Mouse (Mus musculus) forebrain, embryonic 10.5 days (tissue): ENCODE measurements around the gene 2900011O08Rik. TPM values are rescaled to one million over a fixed set of nuclear protein-coding genes. Genes with fewer than 3 reads are reported as not detected.

Source experiments
- DNase-seq: peaks from one replicate; pipeline ENCODE4 v3.0.0-alpha.2; 2017; ENCODE audit warnings: low spot score; ENCODE audit errors: extremely low spot score
- H3K27ac ChIP-seq: fragments of 300-500 bp; sonication (generic); 2 replicates; pipeline ENCODE4 v1.5.1; 2016; ENCODE audit warnings: mild to moderate bottlenecking
- H3K27me3 ChIP-seq: fragments of 300-500 bp; sonication (generic); 2 replicates; pipeline ENCODE4 v1.6.1; 2016; ENCODE audit warnings: mild to moderate bottlenecking; ENCODE audit not compliant: poor library complexity, severe bottlenecking
- H3K36me3 ChIP-seq: fragments of 300-500 bp; sonication (generic); replicated peaks from 2 replicates; pipeline ENCODE4 v1.6.1; 2016; ENCODE audit warnings: mild to moderate bottlenecking, moderate library complexity
- H3K4me1 ChIP-seq: fragments of 300-500 bp; sonication (generic); 2 replicates; pipeline ENCODE4 v1.6.1; 2016
- H3K4me3 ChIP-seq: fragments of 300-500 bp; sonication (generic); 2 replicates; pipeline ENCODE4 v1.5.1; 2016; ENCODE audit warnings: mild to moderate bottlenecking, moderate library complexity
- H3K9me3 ChIP-seq: fragments of 300-500 bp; sonication (generic); 2 replicates; pipeline ENCODE4 v1.6.1; 2016; ENCODE audit warnings: mild to moderate bottlenecking, moderate library complexity
- WGBS: fragments of 180-500 bp; shearing (Covaris S2); methylation state at CpG from one replicate; pipeline ENCODE4 v1.1.7; 2016; 5-methylcytosine and 5-hydroxymethylcytosine counted together
- polyA plus RNA-seq: library from polyadenylated mRNA; unstranded; fragments of >200 nt; fragmentation: Nextera tagmentation; extraction: Ambion mirVana; gene quantifications from 2 replicates; pipeline ENCODE4 v1.2.1, GENCODE M21; 2016

The 2900011O08Rik gene
- polyA plus RNA-seq, 1 experiment from 2014 or later, result 15.0 TPM

DNA sequence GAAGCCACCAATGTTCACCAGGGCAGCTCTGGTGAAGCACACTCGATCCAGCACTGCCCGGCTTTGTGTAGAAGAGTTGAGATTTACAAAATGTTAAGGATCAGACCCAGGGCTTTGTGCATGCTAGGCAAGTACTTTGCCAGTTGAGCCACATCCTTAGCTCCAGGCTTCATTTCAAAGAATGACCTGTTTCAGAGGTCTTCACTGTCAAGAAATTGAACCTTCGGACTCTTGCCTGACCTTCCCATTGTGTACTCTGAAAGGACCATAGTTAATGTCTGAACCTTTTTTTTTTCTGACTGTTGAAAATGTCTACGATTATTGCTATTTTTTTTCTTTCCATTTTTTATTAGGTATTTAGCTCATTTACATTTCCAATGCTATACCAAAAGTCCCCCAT, 23.6 kb downstream of the 2900011O08Rik start:
- Histone ChIP-seq H3K4me1 (no peaks in the 10 kb centered on the region), H3K36me3 (no peaks in the 10 kb centered on the region), H3K27me3 (no peaks in the 10 kb centered on the region), H3K27ac (no peak overlapping the region), H3K4me3 (no peak overlapping the region), H3K9me3 (no peaks in the 10 kb centered on the region)
- WGBS, result 91% methylated on average over 4 of the region's 4 CpGs
- DNase-seq, result no peak

DNA sequence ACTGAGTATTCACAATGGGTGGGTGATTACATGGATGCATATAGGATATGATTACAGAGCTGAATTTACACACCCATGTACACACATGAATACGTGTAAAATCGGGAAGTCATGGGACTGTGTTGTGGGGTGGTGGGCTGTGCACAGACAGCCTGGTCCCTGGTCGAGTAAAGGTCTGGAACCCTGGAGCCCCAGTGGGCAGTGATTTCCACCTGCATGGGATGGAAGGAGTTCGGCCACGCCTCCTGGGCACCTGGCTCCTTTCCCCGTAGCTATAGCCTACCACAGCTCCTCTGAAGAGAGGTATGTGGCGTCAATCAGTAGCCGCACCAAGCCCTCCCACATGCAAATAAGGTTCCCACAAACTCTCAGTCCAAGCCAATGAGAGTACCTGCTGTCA, 30.9 kb downstream of the 2900011O08Rik start:
- Histone ChIP-seq H3K27me3 (no peaks in the 10 kb centered on the region), H3K27ac (no peak overlapping the region), H3K4me1 (no peaks in the 10 kb centered on the region), H3K4me3 (no peak overlapping the region), H3K9me3 (no peaks in the 10 kb centered on the region), H3K36me3 (no peaks in the 10 kb centered on the region)
- DNase-seq, result no peak
- WGBS, result 86% methylated on average over 8 of the region's 8 CpGs

DNA sequence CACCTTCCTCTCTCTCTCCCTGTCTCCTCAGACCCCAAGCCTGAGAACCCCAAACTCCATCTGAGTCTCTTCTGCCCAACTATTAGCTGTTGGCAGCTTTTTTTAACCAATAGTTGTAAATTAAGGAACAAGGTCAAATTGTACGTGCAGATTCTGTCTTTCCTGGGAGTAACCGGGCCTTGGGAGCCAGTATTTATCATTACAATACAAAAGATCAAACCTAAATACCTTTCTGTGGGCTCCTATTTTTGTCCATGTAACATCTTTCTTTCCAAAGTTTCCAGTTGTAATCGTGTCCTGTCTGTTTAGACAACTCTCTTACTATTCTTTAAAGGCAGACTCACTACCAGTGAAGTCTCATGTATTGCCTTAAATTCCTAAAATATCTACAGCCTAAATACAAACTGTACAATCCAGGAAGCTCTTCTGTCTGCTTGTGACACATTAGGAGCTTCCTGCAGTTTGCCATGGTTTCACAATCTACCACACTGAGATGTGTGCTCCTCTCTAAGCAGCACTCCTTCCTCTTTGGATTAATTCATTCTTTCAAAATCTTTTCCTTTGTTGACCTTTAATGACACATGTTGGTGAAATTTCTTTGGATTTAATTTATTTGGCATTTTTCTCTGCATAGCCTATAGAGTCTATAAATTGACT, 34.9 kb downstream of the 2900011O08Rik start:
- DNase-seq, result no peak
- no peak overlapping the region for H3K4me3 ChIP-seq
- WGBS, result 89% methylated on average over 3 of the region's 3 CpGs
- no peaks in the 10 kb centered on the region for H3K9me3 ChIP-seq
- H3K36me3 ChIP-seq, result no peaks in the 10 kb centered on the region
- peaks cover 16% of the 10 kb centered on the region for H3K4me1 ChIP-seq
- no peak overlapping the region for H3K27ac ChIP-seq
- no peaks in the 10 kb centered on the region for H3K27me3 ChIP-seq

DNA sequence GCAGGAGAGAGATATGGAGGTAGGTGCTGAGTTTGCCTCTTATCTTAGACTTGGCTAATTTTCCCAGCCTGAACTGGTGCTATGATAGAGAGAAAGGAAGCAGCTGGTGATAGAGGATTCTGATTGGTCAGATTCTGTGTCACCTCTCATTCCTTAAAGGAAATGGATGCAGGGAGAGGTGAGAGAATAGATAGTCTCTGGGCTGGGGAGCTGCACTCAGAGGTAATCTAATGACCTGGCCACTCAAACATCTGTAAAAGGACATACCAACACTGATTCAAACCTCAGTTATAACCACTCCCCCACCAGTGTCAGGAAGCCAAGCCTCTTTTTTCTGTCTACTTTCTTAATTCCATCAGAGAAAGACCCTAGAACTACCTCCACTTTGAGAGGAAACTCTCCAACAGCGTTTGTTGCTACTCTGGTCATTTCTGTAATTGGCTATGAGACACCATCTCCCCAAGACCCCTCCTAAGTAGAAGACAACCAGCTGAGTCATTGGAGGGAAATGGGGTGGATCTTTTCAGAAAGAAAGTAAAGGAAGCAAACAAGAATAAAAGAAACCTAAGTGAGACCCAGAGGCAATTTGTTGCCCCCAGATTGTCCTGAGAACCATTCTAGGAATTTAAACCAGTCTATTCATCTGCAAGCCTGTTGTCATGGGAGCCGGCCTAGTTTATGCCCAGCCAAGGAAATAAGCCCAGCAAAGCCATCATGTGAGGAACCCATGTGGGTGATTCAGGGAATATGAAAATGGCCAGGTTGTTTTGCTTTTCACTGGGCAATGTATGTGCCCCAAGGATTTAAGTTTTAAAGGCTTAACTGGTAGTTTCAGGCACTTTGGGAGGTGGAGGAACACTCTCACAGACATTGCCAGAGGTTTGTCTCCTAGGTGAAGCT, 38.9 kb downstream of the 2900011O08Rik start:
- no peak for DNase-seq
- 53% methylated on average over 2 of the region's 2 CpGs for WGBS
- H3K4me3 ChIP-seq, result no peak overlapping the region

DNA sequence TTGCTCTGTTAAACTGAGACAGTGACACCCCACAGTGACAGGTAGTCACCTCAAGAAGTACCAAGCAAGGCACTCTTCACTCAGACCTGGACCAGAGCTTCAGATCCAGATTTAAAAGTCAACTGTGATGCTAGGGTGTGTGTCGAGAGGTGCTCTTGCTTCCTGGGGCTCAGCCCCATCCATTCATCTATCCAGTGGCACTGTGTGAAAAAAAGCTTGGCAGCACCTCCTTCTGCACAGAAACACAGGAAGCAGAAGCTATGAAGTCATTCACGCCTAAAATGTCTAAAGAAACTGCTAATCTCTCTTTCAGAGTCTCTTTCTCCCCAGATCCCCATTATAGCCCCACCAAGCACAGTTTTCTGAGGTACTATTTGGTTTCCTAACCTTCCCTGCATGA, 42.7 kb downstream of the 2900011O08Rik start:
- Histone ChIP-seq H3K36me3 (no peaks in the 10 kb centered on the region), H3K9me3 (no peaks in the 10 kb centered on the region), H3K27ac (no peak overlapping the region), H3K4me1 (peaks cover 26% of the 10 kb centered on the region), H3K4me3 (no peak overlapping the region), H3K27me3 (no peaks in the 10 kb centered on the region)
- no peak for DNase-seq
- 83% methylated on average over 2 of the region's 2 CpGs for WGBS

More for the DNA sequence above, 38.9 kb downstream of the 2900011O08Rik start:
- Histone ChIP-seq H3K27ac (no peak overlapping the region), H3K27me3 (no peaks in the 10 kb centered on the region), H3K36me3 (no peaks in the 10 kb centered on the region), H3K4me1 (peaks cover 16% of the 10 kb centered on the region), H3K9me3 (no peaks in the 10 kb centered on the region)

DNA sequence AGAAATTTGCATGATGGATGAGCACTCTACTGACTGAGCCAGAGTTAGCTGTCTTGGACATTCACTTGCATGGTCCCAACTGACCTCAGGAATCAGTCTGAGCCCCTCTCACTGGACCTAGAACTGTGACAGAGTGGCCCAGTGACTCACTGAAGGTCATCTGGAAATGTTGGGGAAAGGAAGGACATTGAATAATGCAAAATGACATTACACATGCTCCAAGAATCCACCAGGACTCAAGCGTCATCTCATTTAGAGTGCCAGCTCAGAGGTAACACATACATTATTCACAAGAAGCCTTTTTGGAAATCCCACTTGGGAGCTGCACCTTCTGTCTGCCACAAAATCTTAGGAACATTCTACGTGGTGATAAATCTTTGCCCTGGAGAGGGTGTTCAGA, 43.4 kb downstream of the 2900011O08Rik start:
- 92% methylated on average over 2 of the region's 2 CpGs for whole genome bisulfite sequencing
- Histone ChIP-seq H3K9me3 (no peaks in the 10 kb centered on the region), H3K36me3 (no peaks in the 10 kb centered on the region)

DNA sequence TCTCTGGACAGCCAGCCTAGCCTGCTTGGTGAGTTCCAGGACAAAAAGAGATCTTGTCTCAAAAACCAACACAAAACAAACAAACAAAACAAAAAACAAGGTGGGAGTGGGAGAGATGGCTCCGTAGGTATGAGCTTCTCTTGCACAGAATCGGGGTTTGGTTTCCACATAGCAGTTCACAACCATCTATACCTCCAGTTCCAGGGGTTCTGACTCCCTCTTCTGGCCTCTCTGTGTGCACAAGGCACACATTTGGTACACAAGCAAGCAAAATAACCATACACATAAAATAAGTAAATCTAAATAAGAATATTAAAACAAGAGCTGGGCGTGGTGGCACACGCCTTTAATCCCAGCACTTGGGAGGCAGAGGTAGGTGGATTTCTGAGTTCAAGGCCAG, 44.2 kb downstream of the 2900011O08Rik start:
- no peak overlapping the region for H3K4me3 ChIP-seq
- H3K27me3 ChIP-seq, result no peaks in the 10 kb centered on the region
- 90% methylated on average over 4 of the region's 4 CpGs for WGBS
- peaks cover 15% of the 10 kb centered on the region for H3K4me1 ChIP-seq
- no peaks in the 10 kb centered on the region for H3K36me3 ChIP-seq
- DNase-seq, result no peak
- H3K9me3 ChIP-seq, result no peaks in the 10 kb centered on the region
- no peak overlapping the region for H3K27ac ChIP-seq

More for the DNA sequence above, 43.4 kb downstream of the 2900011O08Rik start:
- peaks cover 23% of the 10 kb centered on the region for H3K4me1 ChIP-seq
- no peak for DNase-seq
- H3K27ac ChIP-seq, result no peak overlapping the region
- no peaks in the 10 kb centered on the region for H3K27me3 ChIP-seq
- no peak overlapping the region for H3K4me3 ChIP-seq

DNA sequence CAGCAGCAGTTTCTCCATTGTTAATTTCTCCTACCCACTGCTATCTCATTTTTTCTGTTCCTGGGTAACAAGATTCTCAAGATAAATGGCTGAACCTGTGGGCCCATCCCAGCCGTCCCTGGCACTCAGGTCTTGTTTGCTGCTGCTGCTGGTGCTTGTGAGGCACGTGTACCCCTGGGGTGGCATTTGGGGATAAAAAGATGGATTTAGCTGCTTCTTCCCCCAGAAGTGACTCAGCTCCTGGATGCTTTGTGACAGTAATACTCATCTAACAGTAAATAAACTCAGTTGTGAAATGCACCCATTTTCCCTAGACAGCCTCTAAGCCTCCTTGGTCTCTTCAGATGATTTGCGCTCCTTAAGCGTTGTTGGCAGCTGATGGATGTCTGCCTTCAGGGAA, 46.7 kb downstream of the 2900011O08Rik start:
- Histone ChIP-seq H3K27me3 (no peaks in the 10 kb centered on the region), H3K4me3 (no peak overlapping the region), H3K36me3 (no peaks in the 10 kb centered on the region), H3K27ac (no peak overlapping the region), H3K9me3 (no peaks in the 10 kb centered on the region), H3K4me1 (peaks cover 10% of the 10 kb centered on the region)
- 86% methylated on average over 4 of the region's 4 CpGs for WGBS
- no peak for DNase-seq

DNA sequence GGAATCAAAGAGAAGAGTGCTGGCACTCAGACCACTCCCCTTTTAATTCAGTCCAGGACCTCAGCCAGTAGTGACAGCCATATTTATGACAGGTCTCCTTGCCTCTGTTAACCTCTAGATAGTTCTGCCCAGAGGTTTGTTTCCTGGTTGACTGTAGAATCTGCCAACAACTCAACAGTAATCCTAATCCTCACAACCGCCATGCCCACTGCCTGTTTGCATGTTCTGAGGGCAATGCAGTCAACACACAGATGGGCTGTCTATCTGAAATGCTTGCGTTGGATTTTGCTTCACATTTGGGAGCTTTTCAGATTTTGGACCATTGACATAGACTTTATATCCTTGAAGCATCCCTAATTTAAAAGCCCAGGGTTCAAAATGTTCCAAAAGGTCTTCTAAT, 56.0 kb downstream of the 2900011O08Rik start:
- no peak for DNase-seq

DNA sequence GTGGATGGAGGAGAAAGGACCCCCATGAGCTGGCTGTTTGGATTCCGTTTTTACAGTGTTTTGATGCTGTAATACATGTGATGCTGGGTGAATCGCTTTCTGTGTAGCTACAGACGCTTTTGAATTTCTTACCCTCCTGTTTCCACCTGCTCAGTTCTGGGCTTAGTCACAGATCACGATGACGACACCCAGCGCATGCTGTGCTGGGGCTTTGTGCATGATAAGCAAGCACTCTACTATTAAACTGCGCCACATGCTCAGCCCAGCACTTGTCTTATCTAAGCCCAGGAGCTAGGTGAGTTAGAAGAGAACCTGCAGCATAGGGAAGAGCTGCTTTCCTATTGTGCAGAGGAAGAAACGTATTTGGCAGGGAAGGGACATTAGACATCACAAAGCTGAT, 58.3 kb downstream of the 2900011O08Rik start:
- no peak for DNase-seq
- no peaks in the 10 kb centered on the region for H3K27me3 ChIP-seq
- H3K4me3 ChIP-seq, result no peak overlapping the region
- 85% methylated on average over 8 of the region's 8 CpGs for WGBS
- no peaks in the 10 kb centered on the region for H3K9me3 ChIP-seq
- no peaks in the 10 kb centered on the region for H3K36me3 ChIP-seq
- no peaks in the 10 kb centered on the region for H3K4me1 ChIP-seq
- no peak overlapping the region for H3K27ac ChIP-seq

More for the DNA sequence above, 56.0 kb downstream of the 2900011O08Rik start:
- H3K4me1 ChIP-seq, result no peaks in the 10 kb centered on the region
- no peaks in the 10 kb centered on the region for H3K27me3 ChIP-seq
- 93% methylated on average over 2 of the region's 2 CpGs for WGBS
- H3K36me3 ChIP-seq, result no peaks in the 10 kb centered on the region
- no peak overlapping the region for H3K4me3 ChIP-seq
- H3K27ac ChIP-seq, result no peak overlapping the region
- H3K9me3 ChIP-seq, result no peaks in the 10 kb centered on the region

DNA sequence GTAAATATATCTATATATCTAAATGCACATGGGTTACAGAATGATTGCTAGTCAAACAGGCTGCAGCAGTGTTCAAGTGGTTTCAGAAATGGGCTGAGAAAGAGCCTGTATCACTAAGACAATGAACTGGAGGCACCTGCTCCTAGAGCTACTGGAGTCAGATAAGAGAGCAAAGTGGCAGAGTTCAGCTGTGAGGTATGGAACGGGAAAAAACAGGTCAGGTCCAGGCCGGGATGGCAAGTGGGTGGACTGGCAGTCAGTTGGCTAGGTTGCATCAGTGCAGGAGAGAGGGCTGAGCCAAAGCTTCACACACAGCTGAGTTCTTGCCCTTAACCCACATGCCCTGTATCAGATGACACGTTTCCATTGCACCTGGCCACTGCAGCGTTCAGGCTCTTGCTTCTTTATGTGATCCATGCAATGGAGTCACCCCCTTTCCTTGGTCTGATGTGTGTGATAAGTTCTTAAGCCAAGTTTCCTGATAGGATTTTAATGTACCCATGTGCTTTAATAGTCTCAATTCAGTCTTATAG, 59.9 kb downstream of the 2900011O08Rik start:
- H3K4me1 ChIP-seq, result no peaks in the 10 kb centered on the region
- no peak overlapping the region for H3K4me3 ChIP-seq
- H3K27me3 ChIP-seq, result no peaks in the 10 kb centered on the region
- DNase-seq, result no peak
- no peaks in the 10 kb centered on the region for H3K9me3 ChIP-seq
- no peak overlapping the region for H3K27ac ChIP-seq
- H3K36me3 ChIP-seq, result no peaks in the 10 kb centered on the region
- 84% methylated on average over 4 of the region's 4 CpGs for WGBS

DNA sequence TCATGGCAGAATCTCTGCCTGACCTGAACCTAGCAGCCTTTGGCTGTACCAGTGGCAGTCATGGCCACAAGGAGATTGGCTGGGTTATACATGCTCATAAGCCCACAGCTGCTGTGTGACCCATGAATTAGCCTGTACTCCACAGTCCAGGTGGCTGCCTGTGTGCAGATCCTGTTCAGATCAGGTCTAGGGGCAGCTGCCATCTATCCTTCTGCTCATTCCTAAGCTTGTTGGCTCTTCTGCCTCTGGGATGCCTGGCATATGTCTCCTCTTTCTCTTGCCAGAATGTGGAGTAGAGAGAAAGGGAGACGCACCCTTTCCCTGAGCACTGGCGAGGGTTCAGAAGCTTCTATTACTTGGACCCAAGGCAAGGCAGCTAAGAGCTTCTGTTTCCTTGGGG, 65.8 kb downstream of the 2900011O08Rik start:
- no peak for DNase-seq
- no peaks in the 10 kb centered on the region for H3K9me3 ChIP-seq
- H3K4me1 ChIP-seq, result peaks cover 14% of the 10 kb centered on the region
- H3K4me3 ChIP-seq, result no peak overlapping the region
- H3K27ac ChIP-seq, result no peak overlapping the region
- peaks cover 6% of the 10 kb centered on the region; the same call in 1 of the 2 replicates for H3K27me3 ChIP-seq
- no peaks in the 10 kb centered on the region for H3K36me3 ChIP-seq
- 90% methylated on average over 2 of the region's 2 CpGs for WGBS

DNA sequence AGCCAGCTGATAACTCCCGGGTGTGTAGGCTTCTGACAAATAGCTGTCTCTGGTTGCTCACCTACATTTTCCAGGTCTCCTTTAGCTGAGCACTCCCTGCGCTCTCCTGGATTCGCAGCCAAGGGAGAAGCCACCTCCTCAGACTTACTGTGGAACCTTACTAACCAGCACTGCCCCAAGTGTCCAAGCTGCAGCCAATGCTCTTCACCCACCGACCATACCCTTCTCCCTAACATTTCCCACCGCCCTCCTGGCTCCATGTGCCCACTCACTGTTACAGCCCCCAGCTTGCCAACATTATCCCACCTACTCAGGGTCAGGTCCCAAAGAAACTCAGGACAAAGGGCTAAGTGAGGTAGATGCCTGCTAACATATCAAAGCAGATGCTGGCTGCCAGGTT, 66.7 kb downstream of the 2900011O08Rik start:
- no peaks in the 10 kb centered on the region for H3K9me3 ChIP-seq
- 90% methylated on average over 5 of the region's 5 CpGs for WGBS
- peaks cover 8% of the 10 kb centered on the region; the same call in 1 of the 2 replicates for H3K27me3 ChIP-seq
- no peak overlapping the region for H3K27ac ChIP-seq
- DNase-seq, result no peak
- H3K4me1 ChIP-seq, result peaks cover 23% of the 10 kb centered on the region
- no peaks in the 10 kb centered on the region for H3K36me3 ChIP-seq
- H3K4me3 ChIP-seq, result no peak overlapping the region
